Mouse (Mus musculus) forebrain, embryonic 14.5 days (tissue): ENCODE data around the gene Actn2. TPM values are rescaled to one million over a fixed set of nuclear protein-coding genes. Genes with fewer than 3 reads are reported as not detected.

Source experiments
- ATAC-seq: fragments of 200-750 bp; cut with Nextera tagmentation; 2 replicates; pipeline ENCODE4 v1.8.0; 2017; ENCODE audit warnings: mild to moderate bottlenecking, moderate library complexity
- DNase-seq: peaks from one replicate; pipeline ENCODE4 v3.0.0-alpha.2; 2015; ENCODE audit warnings: low spot score
- H3K27ac ChIP-seq: fragments of 300-500 bp; sonication (generic); 2 replicates; pipeline ENCODE4 v1.5.1; 2014; ENCODE audit warnings: low read depth, mild to moderate bottlenecking, control low read depth, low read length, moderate library complexity
- H3K27me3 ChIP-seq: fragments of 300-500 bp; sonication (generic); replicated peaks from 2 replicates; pipeline ENCODE4 v1.6.1; 2014; ENCODE audit warnings: low read length, control low read depth, mixed read lengths; ENCODE audit not compliant: control insufficient read depth, insufficient read depth
- H3K36me3 ChIP-seq: fragments of 300-500 bp; sonication (generic); 2 replicates; pipeline ENCODE4 v1.6.1; 2014; ENCODE audit warnings: low read length, control low read depth; ENCODE audit not compliant: control insufficient read depth, insufficient read depth
- H3K4me1 ChIP-seq: fragments of 300-500 bp; sonication (generic); 2 replicates; pipeline ENCODE4 v1.6.1; 2014; ENCODE audit warnings: antibody characterized with exemption, low read length, control low read depth; ENCODE audit not compliant: control insufficient read depth, insufficient read depth
- H3K4me2 ChIP-seq: fragments of 300-500 bp; sonication (generic); 2 replicates; pipeline ENCODE4 v1.6.1; 2014; ENCODE audit warnings: mild to moderate bottlenecking, control low read depth, low read length
- H3K4me3 ChIP-seq: fragments of 300-500 bp; sonication (generic); 2 replicates; pipeline ENCODE4 v1.5.1; 2014; ENCODE audit warnings: low read depth, low read length, control low read depth
- H3K9ac ChIP-seq: fragments of 300-500 bp; sonication (generic); 2 replicates; pipeline ENCODE4 v1.6.1; 2014; ENCODE audit warnings: mild to moderate bottlenecking, low read length, control low read depth, moderate library complexity
- H3K9me3 ChIP-seq: fragments of 300-500 bp; sonication (generic); replicated peaks from 2 replicates; pipeline ENCODE4 v1.6.1; 2016; ENCODE audit warnings: low read length, control low read depth, mixed read lengths; ENCODE audit not compliant: control insufficient read depth
- WGBS: fragments of 180-500 bp; shearing (Covaris S2); extraction: QIAGEN DNeasy Blood & Tissue Kit; methylation state at CpG from one replicate; pipeline ENCODE4 v1.1.7; 2014; 5-methylcytosine and 5-hydroxymethylcytosine counted together
- polyA plus RNA-seq: library from polyadenylated mRNA; unstranded; fragments of >200 nt; fragmentation: Nextera tagmentation; extraction: Ambion mirVana; gene quantifications from 2 replicates; pipeline ENCODE4 v1.2.1, GENCODE M21; 2014

Gene Actn2
- polyA plus RNA-seq, 1 experiment from 2014 or later: 1.7 TPM

DNA sequence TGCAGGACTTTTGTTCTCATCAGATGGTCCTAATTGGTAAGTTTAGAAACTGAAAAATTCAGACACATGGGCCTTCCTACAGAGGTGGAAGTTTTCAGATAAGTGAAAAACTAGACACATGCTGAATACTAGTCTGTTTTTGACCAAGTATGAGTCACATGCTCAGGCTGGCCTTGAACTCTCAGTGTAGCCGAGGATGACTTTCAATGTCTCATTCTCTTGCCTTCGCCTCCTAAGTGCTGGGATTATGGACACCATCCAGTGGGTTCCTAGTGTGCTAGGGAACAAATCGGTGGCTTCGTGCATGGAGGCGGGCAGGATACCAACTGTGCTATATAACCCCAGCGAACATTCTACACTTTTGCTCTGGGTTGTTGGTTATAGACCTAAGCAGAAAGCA is 13.0 kb downstream of the Actn2 start:
- no peak for ATAC-seq
- 92% methylated on average over 6 of the region's 6 CpGs for WGBS
- no peaks in the 10 kb centered on the region for H3K4me1 ChIP-seq

DNA sequence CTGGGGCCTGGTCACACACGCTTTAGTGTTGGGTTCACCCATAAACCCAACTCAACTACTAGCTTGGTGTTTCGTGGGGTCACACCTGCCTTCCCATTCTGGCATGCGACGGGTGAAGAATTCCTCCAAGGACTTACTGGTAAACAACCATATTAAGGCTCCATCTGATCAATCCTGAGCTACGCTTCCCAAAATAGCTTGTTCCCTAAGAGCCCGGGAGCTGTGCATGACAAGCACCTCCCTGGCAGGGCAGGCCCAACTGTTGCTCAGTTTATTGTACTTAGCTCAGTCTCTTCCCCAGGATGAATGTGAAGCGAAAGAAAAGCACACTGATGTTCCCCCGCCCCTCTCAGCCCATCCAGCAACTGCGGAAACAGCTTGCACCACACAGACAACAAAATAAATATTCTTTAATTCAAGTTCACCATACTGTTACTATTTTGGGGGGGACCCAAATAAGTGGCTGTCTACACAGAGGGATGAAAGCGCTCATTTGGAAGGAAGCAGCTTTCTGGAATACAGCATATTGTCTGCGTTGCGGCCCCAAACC is 17.4 kb downstream of the Actn2 start:
- DNase-seq (no peak), ATAC-seq (no peak)
- Histone ChIP-seq H3K27me3 (no peaks in the 10 kb centered on the region), H3K4me2 (no peak overlapping the region), H3K27ac (no peak overlapping the region), H3K36me3 (no peaks in the 10 kb centered on the region), H3K4me3 (no peak overlapping the region), H3K4me1 (no peaks in the 10 kb centered on the region), H3K9me3 (no peaks in the 10 kb centered on the region), H3K9ac (no peak overlapping the region)
- WGBS: 87% methylated on average over 12 of the region's 12 CpGs

More for the DNA sequence above, 13.0 kb downstream of the Actn2 start:
- Histone ChIP-seq H3K27ac (no peak overlapping the region), H3K27me3 (no peaks in the 10 kb centered on the region), H3K36me3 (no peaks in the 10 kb centered on the region), H3K4me2 (no peak overlapping the region), H3K9ac (no peak overlapping the region), H3K9me3 (no peaks in the 10 kb centered on the region), H3K4me3 (no peak overlapping the region)
- DNase-seq: no peak

DNA sequence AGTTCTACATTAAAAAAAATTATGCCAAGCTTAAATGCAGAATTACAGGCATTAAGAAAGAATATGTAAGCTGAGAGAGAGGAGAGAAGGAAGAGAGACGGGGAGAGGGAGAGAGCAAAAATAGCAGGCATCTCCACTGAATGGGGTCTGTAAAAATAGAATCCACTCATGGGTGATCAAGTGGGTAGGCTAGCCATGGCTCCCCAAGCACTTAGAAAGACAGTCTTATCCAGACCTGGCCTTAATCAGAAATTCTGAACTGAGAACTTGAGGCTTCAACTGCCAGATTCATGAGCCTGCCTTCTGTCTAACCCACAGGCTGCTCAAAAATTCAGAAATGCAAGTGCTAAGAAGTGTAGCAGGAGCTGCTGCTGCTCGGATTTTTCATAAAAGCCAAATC is 20.4 kb downstream of the Actn2 start:
- no peaks in the 10 kb centered on the region for H3K9me3 ChIP-seq
- no peaks in the 10 kb centered on the region for H3K36me3 ChIP-seq
- no peak overlapping the region for H3K4me3 ChIP-seq
- DNase-seq (no peak), ATAC-seq (no peak)
- H3K4me2 ChIP-seq: no peak overlapping the region
- H3K27me3 ChIP-seq: no peaks in the 10 kb centered on the region
- WGBS: 75% methylated on average over 2 of the region's 2 CpGs
- H3K4me1 ChIP-seq: no peaks in the 10 kb centered on the region
- no peak overlapping the region for H3K9ac ChIP-seq
- H3K27ac ChIP-seq: no peak overlapping the region

DNA sequence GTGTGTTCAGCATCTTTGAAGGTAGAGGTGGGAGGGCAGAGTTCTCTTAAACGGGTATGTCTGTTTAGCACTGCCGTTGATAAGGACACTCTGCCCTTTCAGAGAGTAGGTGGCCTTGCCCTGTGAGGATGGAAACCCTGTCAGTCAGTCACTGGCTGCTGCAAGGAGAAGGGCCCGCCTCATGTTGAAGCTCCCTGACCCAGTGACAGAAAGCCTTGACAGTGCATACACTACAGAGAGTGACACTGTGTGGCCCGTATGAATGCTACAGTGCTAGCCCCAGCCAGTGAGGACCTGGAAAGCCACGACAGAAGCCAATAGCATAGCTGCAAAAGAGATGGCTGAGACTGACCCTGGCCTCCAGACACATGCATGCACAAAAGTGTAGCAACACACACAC is 22.5 kb downstream of the Actn2 start:
- Histone ChIP-seq H3K36me3 (no peaks in the 10 kb centered on the region), H3K9me3 (no peaks in the 10 kb centered on the region), H3K4me2 (no peak overlapping the region), H3K4me1 (no peaks in the 10 kb centered on the region), H3K27ac (no peak overlapping the region), H3K27me3 (no peaks in the 10 kb centered on the region), H3K4me3 (no peak overlapping the region), H3K9ac (no peak overlapping the region)
- DNase-seq (no peak), ATAC-seq (no peak)
- 75% methylated on average over 5 of the region's 5 CpGs for WGBS

DNA sequence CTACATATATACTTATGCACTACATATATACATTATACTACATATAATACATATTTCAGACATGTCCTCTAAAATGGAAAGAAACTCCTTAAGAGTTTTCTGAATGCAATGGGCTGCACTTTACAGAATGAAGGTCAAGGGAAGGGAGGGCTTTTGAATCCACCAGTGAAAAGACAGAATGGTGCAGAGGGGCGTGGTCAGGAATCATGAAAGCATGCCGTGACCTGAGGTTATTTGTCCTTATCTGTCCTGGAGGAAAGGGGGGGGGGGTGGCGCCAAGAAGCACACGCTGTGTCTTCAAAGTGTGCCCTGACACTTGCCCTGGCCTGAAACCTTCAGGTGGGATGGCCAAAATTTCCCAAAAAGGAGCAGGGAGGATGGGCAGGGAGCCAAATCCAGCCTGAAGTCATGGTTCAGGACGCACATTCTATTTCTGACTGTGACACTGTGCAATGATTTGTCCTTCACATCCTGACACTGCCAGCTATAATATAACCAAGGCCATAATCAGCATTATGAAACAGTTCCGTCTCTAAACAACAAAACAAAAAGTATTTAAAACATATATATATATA is 23.3 kb downstream of the Actn2 start:
- no peak for ATAC-seq
- H3K4me3 ChIP-seq: no peak overlapping the region

DNA sequence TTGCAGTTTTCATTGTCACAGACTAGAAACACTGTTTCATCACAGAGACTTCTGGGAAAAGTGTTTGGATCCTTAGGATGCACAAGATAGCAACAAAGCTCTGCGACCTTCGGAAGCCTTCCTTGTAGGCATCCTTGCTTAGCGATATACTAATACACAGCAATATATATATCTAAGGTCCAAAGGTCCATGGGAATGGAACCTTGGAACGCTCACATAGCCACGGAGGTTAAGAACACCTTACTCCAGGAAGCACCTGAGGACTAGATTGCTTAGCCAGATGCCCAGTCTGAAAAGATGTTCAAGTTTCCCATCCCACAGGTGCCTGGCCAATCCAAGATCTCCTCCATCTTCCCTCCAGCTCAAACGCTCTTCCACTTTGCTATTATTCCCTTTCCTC is 26.4 kb downstream of the Actn2 start:
- no peak overlapping the region for H3K4me3 ChIP-seq

More for the DNA sequence above, 23.3 kb downstream of the Actn2 start:
- H3K9ac ChIP-seq: no peak overlapping the region
- DNase-seq: no peak
- H3K4me2 ChIP-seq: no peak overlapping the region
- H3K36me3 ChIP-seq: no peaks in the 10 kb centered on the region
- H3K27me3 ChIP-seq: no peaks in the 10 kb centered on the region
- no peaks in the 10 kb centered on the region for H3K9me3 ChIP-seq
- no peak overlapping the region for H3K27ac ChIP-seq
- peaks cover 3% of the 10 kb centered on the region; the same call in 1 of the 2 replicates for H3K4me1 ChIP-seq
- WGBS: 76% methylated on average over 6 of the region's 6 CpGs

DNA sequence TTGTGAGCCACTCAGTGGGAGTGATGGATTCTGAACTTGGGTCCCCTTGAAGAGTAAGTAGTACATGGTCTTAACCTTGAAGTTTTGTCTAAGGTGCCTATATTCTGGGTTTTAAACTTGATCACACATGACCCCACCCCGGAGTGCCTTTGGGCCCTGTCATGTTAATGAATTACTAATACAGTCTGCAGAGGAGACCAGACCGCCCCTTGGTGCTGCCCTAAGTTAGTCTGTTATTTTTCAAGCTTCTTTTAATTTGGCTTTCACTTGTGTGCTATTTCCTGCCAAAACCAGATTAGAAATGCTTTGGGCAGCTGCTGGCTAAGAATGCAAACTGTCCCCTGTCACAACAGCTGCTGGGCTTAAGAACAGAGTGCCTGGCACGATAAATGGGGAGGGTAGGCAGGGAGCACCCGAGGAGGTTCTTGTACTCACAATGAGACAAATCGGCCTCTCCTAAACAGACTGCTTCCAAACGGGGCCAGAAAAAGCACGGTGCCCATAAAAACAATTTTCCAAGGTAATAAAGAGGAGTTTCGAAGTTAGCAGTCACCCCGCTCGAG is 28.5 kb downstream of the Actn2 start:
- H3K4me3 ChIP-seq: no peak overlapping the region
- ATAC-seq: peak; percentile 84
- WGBS: 43% methylated on average over 10 of the region's 10 CpGs

More for the DNA sequence above, 26.4 kb downstream of the Actn2 start:
- H3K27ac ChIP-seq: no peak overlapping the region
- no peak for DNase-seq
- WGBS: 96% methylated on average over 6 of the region's 6 CpGs
- H3K4me2 ChIP-seq: no peak overlapping the region
- H3K4me1 ChIP-seq: peaks cover 3% of the 10 kb centered on the region; the same call in 1 of the 2 replicates
- H3K36me3 ChIP-seq: no peaks in the 10 kb centered on the region
- ATAC-seq: no peak
- no peak overlapping the region for H3K9ac ChIP-seq
- no peaks in the 10 kb centered on the region for H3K9me3 ChIP-seq
- H3K27me3 ChIP-seq: no peaks in the 10 kb centered on the region

DNA sequence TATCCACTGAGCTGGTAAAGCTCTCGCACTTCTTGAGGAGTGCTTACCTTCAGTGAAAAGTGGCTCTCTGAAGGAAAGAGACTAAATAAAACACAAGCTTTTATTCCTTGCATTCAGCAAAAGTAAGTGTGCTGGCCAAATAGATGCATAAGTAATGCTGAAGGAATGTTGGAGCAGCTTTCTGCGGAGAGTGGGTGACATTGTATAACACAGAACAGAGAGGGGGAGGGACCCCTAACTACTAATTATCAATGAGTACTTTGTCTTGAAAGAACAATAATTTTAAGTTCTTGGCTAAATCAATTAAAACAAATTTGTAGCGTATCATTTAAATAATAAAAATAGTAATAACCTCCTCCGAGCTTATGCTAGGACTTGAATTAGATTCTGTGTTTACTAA is 29.2 kb downstream of the Actn2 start:
- no peak overlapping the region for H3K27ac ChIP-seq
- H3K9me3 ChIP-seq: no peaks in the 10 kb centered on the region
- H3K4me2 ChIP-seq: no peak overlapping the region
- ATAC-seq: peak; percentile 84
- DNase-seq: peak; percentile 62
- no peaks in the 10 kb centered on the region for H3K36me3 ChIP-seq
- no peak overlapping the region for H3K4me3 ChIP-seq
- no peak overlapping the region for H3K9ac ChIP-seq
- WGBS: 38% methylated on average over 4 of the region's 4 CpGs
- peaks cover 3% of the 10 kb centered on the region; the same call in 1 of the 2 replicates for H3K4me1 ChIP-seq
- no peaks in the 10 kb centered on the region for H3K27me3 ChIP-seq

More for the DNA sequence above, 28.5 kb downstream of the Actn2 start:
- peak overlapping the region; percentile 52; the same call in 1 of the 2 replicates for H3K27ac ChIP-seq
- no peak overlapping the region for H3K9ac ChIP-seq
- H3K4me1 ChIP-seq: peaks cover 3% of the 10 kb centered on the region; the same call in 1 of the 2 replicates
- H3K27me3 ChIP-seq: no peaks in the 10 kb centered on the region
- no peaks in the 10 kb centered on the region for H3K36me3 ChIP-seq
- DNase-seq: peak; percentile 78
- no peaks in the 10 kb centered on the region for H3K9me3 ChIP-seq
- no peak overlapping the region for H3K4me2 ChIP-seq

DNA sequence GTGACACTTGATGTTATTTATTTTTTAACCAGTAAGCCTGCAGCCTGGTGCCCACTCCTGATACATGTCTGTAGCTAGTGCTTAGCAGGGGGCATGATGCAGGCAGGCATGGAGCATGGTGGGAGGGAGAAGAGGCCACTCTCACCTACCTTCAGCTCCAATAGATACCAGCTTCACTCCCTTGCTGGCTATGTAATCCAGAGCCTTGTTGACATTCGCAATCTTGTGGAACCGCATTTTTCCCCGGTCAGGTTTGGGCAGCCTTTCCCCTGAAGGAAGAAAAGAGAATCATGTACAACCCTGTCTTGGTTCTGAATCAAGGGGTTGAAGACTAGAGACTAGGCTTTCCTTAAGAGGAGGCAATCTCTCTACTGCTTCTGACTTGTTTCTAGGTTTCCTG is 31.1 kb downstream of the Actn2 start:
- Histone ChIP-seq H3K4me2 (no peak overlapping the region), H3K9me3 (no peaks in the 10 kb centered on the region), H3K4me3 (no peak overlapping the region), H3K36me3 (no peaks in the 10 kb centered on the region), H3K27ac (no peak overlapping the region), H3K27me3 (no peaks in the 10 kb centered on the region), H3K4me1 (peaks cover 3% of the 10 kb centered on the region; the same call in 1 of the 2 replicates), H3K9ac (no peak overlapping the region)
- ATAC-seq: no peak
- no peak for DNase-seq
- WGBS: 99% methylated on average over 3 of the region's 3 CpGs
